Mouse (Mus musculus): ENCODE results near the gene Fam76a.
"Not testable (repeated sequence)": the region's sequence is repeated elsewhere in the genome, so short reads cannot be mapped to it uniquely, and the experiment has no call there.

The Fam76a gene

GRCm38 (mm10) chr4:132945261-132946046 is 23.1 kb upstream of the Fam76a start:
- peak; percentile 80 for DNase-seq (ENCODE audit: low read depth, low spot score)

GRCm38 (mm10) chr4:132944776-132945175 is 22.4 kb upstream of the Fam76a start:
- no peak for DNase-seq (ENCODE audit: low read depth, low spot score)

GRCm38 (mm10) chr4:132944106-132944505 is 21.7 kb upstream of the Fam76a start:
- DNase-seq (ENCODE audit: low read depth, low spot score) = no peak

GRCm38 (mm10) chr4:132943088-132943487 is 20.7 kb upstream of the Fam76a start:
- no peak for DNase-seq (ENCODE audit: low read depth, low spot score)

GRCm38 (mm10) chr4:132941012-132941729 is 18.8 kb upstream of the Fam76a start:
- DNase-seq (ENCODE audit: low read depth, low spot score) = no peak

GRCm38 (mm10) chr4:132939421-132940127 is 17.2 kb upstream of the Fam76a start:
- DNase-seq (ENCODE audit: low read depth, low spot score) = no peak

GRCm38 (mm10) chr4:132938181-132938941 is 16.0 kb upstream of the Fam76a start:
- peak; percentile 62 for DNase-seq (ENCODE audit: low read depth, low spot score)

GRCm38 (mm10) chr4:132934639-132935038 is 12.3 kb upstream of the Fam76a start:
- DNase-seq (ENCODE audit: low read depth, low spot score) = no peak

GRCm38 (mm10) chr4:132932752-132933404 is 10.5 kb upstream of the Fam76a start:
- DNase-seq (ENCODE audit: low read depth, low spot score) = no peak

- peak; percentile 36 for DNase-seq (ENCODE audit: low read depth, low spot score)
Measured at GRCm38 (mm10) chr4:132930784-132931183, 8.4 kb upstream of the Fam76a start.

- not testable (repeated sequence) for DNase-seq (ENCODE audit: low read depth, low spot score)
Measured at GRCm38 (mm10) chr4:132926520-132926919, 4.2 kb upstream of the Fam76a start.

- DNase-seq (ENCODE audit: low read depth, low spot score) = peak; percentile 50
Measured at GRCm38 (mm10) chr4:132922061-132922530, 262 bp downstream of the Fam76a start.

GRCm38 (mm10) chr4:132921488-132921887 is 870 bp downstream of the Fam76a start:
- DNase-seq (ENCODE audit: low read depth, low spot score) = no peak

- no peak for DNase-seq (ENCODE audit: low read depth, low spot score)
Measured at GRCm38 (mm10) chr4:132920171-132920570, 2.2 kb downstream of the Fam76a start.

- not testable (repeated sequence) for DNase-seq (ENCODE audit: low read depth, low spot score)
Measured at GRCm38 (mm10) chr4:132918493-132918892, 3.9 kb downstream of the Fam76a start.

- no peak for DNase-seq (ENCODE audit: low read depth, low spot score)
Measured at GRCm38 (mm10) chr4:132912156-132912555, 10.2 kb downstream of the Fam76a start.

- DNase-seq (ENCODE audit: low read depth, low spot score) = no peak
Measured at GRCm38 (mm10) chr4:132905843-132906360, 16.5 kb downstream of the Fam76a start.

GRCm38 (mm10) chr4:132904765-132905309 is 17.5 kb downstream of the Fam76a start:
- peak; percentile 51 for DNase-seq (ENCODE audit: low read depth, low spot score)

GRCm38 (mm10) chr4:132904071-132904470 is 18.3 kb downstream of the Fam76a start:
- no peak for DNase-seq (ENCODE audit: low read depth, low spot score)

GRCm38 (mm10) chr4:132898197-132898596 is 24.2 kb downstream of the Fam76a start:
- DNase-seq (ENCODE audit: low read depth, low spot score) = no peak

Data from skeletal muscle tissue, adult 2 months (tissue).